Mouse (Mus musculus) intestine, embryonic 14.5 days (tissue): ENCODE data around the gene Glt1d1. TPM values are rescaled to one million over a fixed set of nuclear protein-coding genes. Genes with fewer than 3 reads are reported as not detected.
A peak's percentile ranks its signal among the peaks of the same experiment; 100 is the strongest.

Source experiments
- ATAC-seq: fragments of 200-750 bp; cut with Nextera tagmentation; replicated peaks from 2 replicates; pipeline ENCODE4 v1.8.0; 2017; ENCODE audit warnings: low read depth, moderate number of reproducible peaks, moderate TSS enrichment, moderate library complexity; ENCODE audit not compliant: low FRiP score, low TSS enrichment
- DNase-seq: peaks from one replicate; pipeline ENCODE4 v3.0.0-alpha.2; 2018; ENCODE audit warnings: low spot score
- H3K27ac ChIP-seq: fragments of 300-500 bp; sonication (generic); 2 replicates; pipeline ENCODE4 v1.5.1; 2014; ENCODE audit warnings: low read depth, mild to moderate bottlenecking, control low read depth
- H3K27me3 ChIP-seq: fragments of 300-500 bp; sonication (generic); replicated peaks from 2 replicates; pipeline ENCODE4 v1.6.1; 2014; ENCODE audit warnings: low read length, control low read depth; ENCODE audit not compliant: control insufficient read depth, insufficient read depth
- H3K36me3 ChIP-seq: fragments of 300-500 bp; sonication (generic); 2 replicates; pipeline ENCODE4 v1.6.1; 2014; ENCODE audit warnings: low read length, control low read depth; ENCODE audit not compliant: control insufficient read depth, insufficient read depth
- H3K4me1 ChIP-seq: fragments of 300-500 bp; sonication (generic); replicated peaks from 2 replicates; pipeline ENCODE4 v1.6.1; 2014; ENCODE audit warnings: low read length, control low read depth, mixed read lengths; ENCODE audit not compliant: control insufficient read depth, insufficient read depth
- H3K4me2 ChIP-seq: fragments of 300-500 bp; sonication (generic); 2 replicates; pipeline ENCODE4 v1.6.1; 2014; ENCODE audit warnings: low read length
- H3K4me3 ChIP-seq: fragments of 300-500 bp; sonication (generic); 2 replicates; pipeline ENCODE4 v1.5.1; 2014; ENCODE audit warnings: low read depth, low read length, control low read depth, mixed read lengths
- H3K9ac ChIP-seq: fragments of 300-500 bp; sonication (generic); 2 replicates; pipeline ENCODE4 v1.6.1; 2014; ENCODE audit warnings: mild to moderate bottlenecking, low read length
- H3K9me3 ChIP-seq: fragments of 300-500 bp; sonication (generic); 2 replicates; pipeline ENCODE4 v1.6.1; 2016; ENCODE audit warnings: low read length, control low read depth; ENCODE audit not compliant: control insufficient read depth
- WGBS: fragments of 180-500 bp; shearing (Covaris S2); extraction: QIAGEN DNeasy Blood & Tissue Kit; methylation state at CpG from one replicate; pipeline ENCODE4 v1.1.7; 2014; 5-methylcytosine and 5-hydroxymethylcytosine counted together
- polyA plus RNA-seq: library from polyadenylated mRNA; unstranded; fragments of >200 nt; fragmentation: Nextera tagmentation; extraction: Ambion mirVana; gene quantifications from 2 replicates; pipeline ENCODE4 v1.2.1, GENCODE M21; 2014

Glt1d1 gene
- polyA plus RNA-seq, 1 experiment from 2014 or later: 0.49 TPM

DNA sequence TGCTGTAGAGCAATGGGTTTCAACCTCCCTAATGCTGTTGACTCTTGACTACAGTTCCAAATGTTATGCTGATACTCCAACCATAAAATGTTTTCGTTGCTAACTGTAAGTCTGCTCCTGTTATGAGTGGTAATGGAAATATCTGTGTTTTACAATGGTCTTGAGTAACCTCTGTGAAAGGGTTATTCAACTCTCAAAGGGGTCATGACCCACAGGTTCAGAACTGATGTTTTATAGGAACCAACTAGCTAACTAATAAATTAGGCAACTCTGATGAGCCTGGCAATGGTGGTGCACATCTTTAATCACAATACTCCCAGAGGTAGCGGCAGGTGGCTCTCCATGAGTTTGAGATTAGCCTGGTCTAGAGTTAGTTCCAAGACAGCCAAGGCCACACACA, 6.1 kb downstream of the Glt1d1 start:
- H3K4me2 ChIP-seq: no peak overlapping the region
- no peaks in the 10 kb centered on the region for H3K4me1 ChIP-seq
- H3K9ac ChIP-seq: no peak overlapping the region
- ATAC-seq (no peak), DNase-seq (no peak)
- no peak overlapping the region for H3K27ac ChIP-seq
- H3K9me3 ChIP-seq: 0 out of 2 replicates have a peak, but pooled peaks cover 4% of the 10 kb centered on the region
- H3K27me3 ChIP-seq: peaks cover 4% of the 10 kb centered on the region; the same call in 1 of the 2 replicates
- WGBS: 88% methylated on average over 2 of the region's 2 CpGs
- H3K36me3 ChIP-seq: no peaks in the 10 kb centered on the region
- H3K4me3 ChIP-seq: no peak overlapping the region

DNA sequence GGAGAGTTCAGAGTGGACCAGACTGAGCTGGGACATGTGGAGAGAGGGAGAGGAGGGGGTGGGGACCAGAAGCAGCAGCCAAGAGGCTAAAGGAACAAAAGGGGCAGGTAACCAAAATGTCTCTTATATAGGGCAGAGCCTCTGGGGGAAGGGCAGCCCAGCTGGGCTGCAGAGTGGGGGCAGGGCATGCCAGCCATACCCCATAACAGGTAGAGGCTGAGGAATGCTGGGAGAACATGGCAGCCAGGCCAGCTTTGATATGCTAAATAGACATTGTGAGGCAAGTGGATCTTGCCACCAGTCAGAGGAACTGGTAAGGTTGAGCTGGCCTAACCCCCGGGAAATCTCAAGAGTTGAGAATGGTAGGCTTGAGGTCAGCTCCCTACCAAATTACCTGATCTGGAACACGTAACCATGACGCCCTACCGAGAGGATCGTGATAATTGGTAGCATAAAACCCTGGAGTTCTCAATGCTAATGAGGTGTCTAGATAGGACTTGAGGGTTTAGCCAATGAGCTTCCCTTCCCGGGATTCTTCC, 7.1 kb downstream of the Glt1d1 start:
- Histone ChIP-seq H3K9ac (no peak overlapping the region), H3K27ac (no peak overlapping the region), H3K27me3 (no peaks in the 10 kb centered on the region), H3K4me3 (no peak overlapping the region), H3K4me1 (no peaks in the 10 kb centered on the region), H3K4me2 (no peak overlapping the region), H3K36me3 (no peaks in the 10 kb centered on the region), H3K9me3 (0 out of 2 replicates have a peak, but pooled peaks cover 4% of the 10 kb centered on the region)
- WGBS: 84% methylated on average over 6 of the region's 6 CpGs
- DNase-seq (no peak), ATAC-seq (no peak)

DNA sequence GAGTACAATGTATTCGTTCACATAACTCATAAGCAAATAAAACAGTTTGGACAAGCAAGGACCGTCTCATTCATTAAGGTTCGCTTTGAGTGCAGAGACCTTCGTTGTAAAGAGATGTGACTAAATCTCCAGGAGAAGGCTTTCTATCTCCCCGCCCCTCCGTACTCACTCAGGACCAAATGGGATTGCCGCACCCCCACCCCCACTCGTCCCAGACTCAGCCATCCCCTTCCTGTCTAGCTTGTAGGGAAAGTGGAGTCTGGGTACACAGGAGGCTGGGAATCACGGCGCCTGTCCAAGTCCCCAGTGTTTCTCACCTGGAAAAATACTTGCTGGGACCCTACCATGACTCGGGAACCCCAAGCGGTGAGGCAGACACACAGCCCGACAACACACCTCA, 7.6 kb downstream of the Glt1d1 start:
- no peaks in the 10 kb centered on the region for H3K27me3 ChIP-seq
- no peak overlapping the region for H3K4me2 ChIP-seq
- DNase-seq: no peak
- 89% methylated on average over 13 of the region's 13 CpGs for WGBS
- H3K9me3 ChIP-seq: 0 out of 2 replicates have a peak, but pooled peaks cover 4% of the 10 kb centered on the region
- no peak overlapping the region for H3K27ac ChIP-seq
- no peak overlapping the region for H3K9ac ChIP-seq
- no peak overlapping the region for H3K4me3 ChIP-seq
- H3K4me1 ChIP-seq: no peaks in the 10 kb centered on the region
- H3K36me3 ChIP-seq: no peaks in the 10 kb centered on the region
- ATAC-seq: no peak

DNA sequence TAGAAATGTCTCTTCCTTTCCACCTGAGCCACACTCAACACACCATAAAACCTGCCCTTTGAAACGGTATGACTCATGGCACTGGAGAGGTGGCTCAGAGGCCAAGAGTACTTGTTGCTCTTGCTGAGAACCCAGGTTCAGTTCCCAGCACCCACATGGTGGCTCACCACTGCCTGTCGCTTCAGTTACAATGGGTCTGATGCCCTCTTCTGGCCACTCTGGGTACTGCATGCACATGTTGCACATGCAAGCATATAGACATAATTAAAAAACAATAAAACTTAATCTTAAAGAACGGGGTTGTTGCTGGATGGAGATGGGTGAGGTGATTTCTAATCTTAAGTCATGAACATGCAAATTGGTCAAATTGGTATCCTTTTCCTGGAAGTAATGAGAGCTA, 8.3 kb downstream of the Glt1d1 start:
- H3K27ac ChIP-seq: no peak overlapping the region
- H3K4me1 ChIP-seq: no peaks in the 10 kb centered on the region
- WGBS: 91% methylated on average over 3 of the region's 3 CpGs
- 0 out of 2 replicates have a peak, but pooled peaks cover 4% of the 10 kb centered on the region for H3K9me3 ChIP-seq
- H3K36me3 ChIP-seq: no peaks in the 10 kb centered on the region
- no peaks in the 10 kb centered on the region for H3K27me3 ChIP-seq
- no peak overlapping the region for H3K4me2 ChIP-seq
- DNase-seq (no peak), ATAC-seq (no peak)
- H3K9ac ChIP-seq: no peak overlapping the region
- H3K4me3 ChIP-seq: no peak overlapping the region

DNA sequence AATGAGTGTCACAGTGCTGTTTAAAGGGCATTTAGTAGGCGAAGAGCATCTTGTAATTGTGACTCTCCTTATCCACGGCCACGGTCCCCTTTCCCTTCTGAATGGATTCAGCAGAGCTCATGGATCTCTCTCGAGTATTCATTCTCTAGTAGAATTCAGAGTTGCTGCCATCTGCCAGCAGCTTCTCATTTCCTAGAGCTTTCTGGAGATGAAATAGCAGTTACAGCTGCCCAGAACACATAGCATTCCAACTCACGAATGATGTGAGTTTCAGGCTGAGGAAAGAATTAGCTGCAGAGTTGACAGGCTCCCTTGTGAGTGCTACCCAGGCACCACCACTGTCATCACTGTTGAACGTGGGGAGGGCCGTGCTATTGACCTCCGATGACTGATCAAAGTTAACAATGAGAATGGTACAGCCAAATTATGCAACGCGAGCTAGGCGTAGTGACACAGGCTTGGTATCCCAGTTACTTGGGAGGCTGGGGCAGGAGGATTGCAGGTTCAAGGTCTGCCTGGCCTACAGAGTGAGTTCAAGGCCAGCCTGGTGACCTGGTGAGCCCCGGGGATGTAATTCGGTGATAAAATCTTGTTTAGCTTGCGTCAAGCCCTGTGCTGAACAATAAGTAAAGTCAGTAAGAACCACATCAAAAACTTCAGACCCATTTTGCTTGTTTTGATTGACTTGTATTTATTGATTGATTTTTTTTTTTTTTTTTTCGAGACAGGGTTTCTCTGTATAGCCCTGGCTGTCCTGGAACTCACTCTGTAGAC, 9.3 kb downstream of the Glt1d1 start:
- no peaks in the 10 kb centered on the region for H3K27me3 ChIP-seq
- H3K4me3 ChIP-seq: no peak overlapping the region
- H3K36me3 ChIP-seq: no peaks in the 10 kb centered on the region
- H3K4me1 ChIP-seq: no peaks in the 10 kb centered on the region
- 0 out of 2 replicates have a peak, but pooled peaks cover 4% of the 10 kb centered on the region for H3K9me3 ChIP-seq
- H3K9ac ChIP-seq: no peak overlapping the region
- H3K4me2 ChIP-seq: no peak overlapping the region
- WGBS: 91% methylated on average over 15 of the region's 15 CpGs
- no peak for ATAC-seq
- no peak for DNase-seq
- H3K27ac ChIP-seq: no peak overlapping the region

DNA sequence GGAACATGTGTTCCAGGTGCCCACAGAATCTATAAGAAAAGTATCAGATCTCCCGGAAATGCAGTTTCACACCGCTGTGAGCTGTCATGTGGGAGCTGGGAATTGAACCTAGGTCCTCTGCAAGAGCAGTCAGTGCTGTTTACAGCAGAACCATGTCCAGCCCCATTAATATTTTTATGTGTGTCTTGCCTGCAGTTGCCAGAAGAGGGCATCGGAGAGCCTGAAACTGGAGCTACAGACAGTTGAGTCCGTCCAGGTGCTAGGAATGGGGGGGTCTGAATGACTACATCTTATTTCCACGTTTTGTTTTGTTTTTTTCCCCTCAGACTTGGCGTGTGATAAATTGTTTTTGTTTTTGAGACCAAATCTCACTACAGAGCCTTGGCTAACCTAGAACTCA, 16.0 kb downstream of the Glt1d1 start:
- H3K9me3 ChIP-seq: no peaks in the 10 kb centered on the region
- H3K27ac ChIP-seq: no peak overlapping the region
- no peaks in the 10 kb centered on the region for H3K4me1 ChIP-seq
- H3K27me3 ChIP-seq: no peaks in the 10 kb centered on the region
- no peak overlapping the region for H3K4me3 ChIP-seq
- no peaks in the 10 kb centered on the region for H3K36me3 ChIP-seq
- no peak overlapping the region for H3K4me2 ChIP-seq
- WGBS: 74% methylated on average over 6 of the region's 6 CpGs
- no peak for ATAC-seq
- DNase-seq: peak; percentile 50
- H3K9ac ChIP-seq: no peak overlapping the region

DNA sequence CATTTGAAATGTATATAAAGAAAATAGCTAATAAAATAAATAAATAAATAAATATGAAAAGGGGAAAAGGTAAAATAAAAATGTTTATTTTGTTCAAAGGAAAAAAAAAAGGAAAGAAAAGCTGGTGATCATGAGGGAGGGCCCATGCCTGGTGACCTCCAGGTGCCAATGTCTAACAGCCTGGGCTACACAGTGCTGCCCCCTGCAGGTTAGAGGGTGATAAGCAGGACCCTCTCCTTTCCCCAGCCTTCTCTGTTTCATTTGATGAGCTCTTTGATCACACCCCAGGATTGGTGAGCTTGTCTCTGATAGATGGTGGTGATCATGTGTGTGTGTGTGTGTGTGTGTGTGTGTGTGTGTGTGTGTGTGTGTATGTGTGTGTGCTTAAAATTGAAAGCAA, 17.0 kb downstream of the Glt1d1 start:
- H3K27me3 ChIP-seq: no peaks in the 10 kb centered on the region
- ATAC-seq (no peak), DNase-seq (no peak)
- H3K4me1 ChIP-seq: no peaks in the 10 kb centered on the region
- no peak overlapping the region for H3K4me3 ChIP-seq
- H3K9ac ChIP-seq: no peak overlapping the region
- no peaks in the 10 kb centered on the region for H3K36me3 ChIP-seq
- no peak overlapping the region for H3K4me2 ChIP-seq
- H3K9me3 ChIP-seq: no peaks in the 10 kb centered on the region
- H3K27ac ChIP-seq: no peak overlapping the region

DNA sequence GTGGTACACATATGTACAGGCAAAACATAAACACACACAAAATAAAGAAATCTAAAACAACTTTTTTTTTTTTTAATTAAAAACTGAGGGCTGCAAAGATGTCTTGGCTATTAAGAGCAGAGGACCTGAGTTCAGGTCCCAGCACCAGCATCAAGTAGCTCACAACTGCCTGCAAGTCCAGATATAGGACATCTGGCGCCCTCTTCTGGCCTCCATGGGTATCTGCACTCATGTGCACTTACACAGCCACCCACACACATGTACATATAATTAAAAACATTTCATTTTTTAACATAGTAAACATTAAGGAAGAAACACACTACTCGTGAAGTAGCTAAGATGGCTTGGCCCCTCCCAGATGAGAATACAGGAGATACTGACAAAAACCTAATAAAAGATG, 26.2 kb downstream of the Glt1d1 start:
- DNase-seq (no peak), ATAC-seq (no peak)
- no peak overlapping the region for H3K4me3 ChIP-seq
- no peaks in the 10 kb centered on the region for H3K36me3 ChIP-seq
- no peaks in the 10 kb centered on the region for H3K27me3 ChIP-seq
- no peak overlapping the region for H3K9ac ChIP-seq
- H3K9me3 ChIP-seq: no peaks in the 10 kb centered on the region
- H3K4me1 ChIP-seq: no peaks in the 10 kb centered on the region
- H3K27ac ChIP-seq: no peak overlapping the region
- 84% methylated on average over 2 of the region's 2 CpGs for WGBS
- no peak overlapping the region for H3K4me2 ChIP-seq

DNA sequence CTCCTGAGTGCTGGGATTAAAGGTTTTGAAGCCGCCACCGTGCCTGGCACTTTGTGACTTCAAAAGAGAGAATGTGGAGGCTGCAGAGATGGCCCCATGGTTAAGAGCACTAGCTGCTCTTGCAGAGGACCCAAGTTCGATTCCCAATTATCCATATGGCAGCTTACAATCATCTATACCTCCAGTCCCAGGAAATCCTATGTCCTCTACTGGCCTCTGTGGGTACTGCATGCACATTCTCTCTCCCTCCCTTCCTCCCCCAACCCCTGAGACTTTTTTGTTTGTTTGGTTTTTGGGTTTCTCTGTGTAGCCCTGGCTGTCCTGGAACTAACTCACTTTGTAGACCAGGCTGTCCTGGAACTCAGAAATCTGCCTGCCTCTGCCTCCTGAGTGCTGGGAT, 27.2 kb downstream of the Glt1d1 start:
- Histone ChIP-seq H3K4me2 (no peak overlapping the region), H3K4me1 (no peaks in the 10 kb centered on the region), H3K9me3 (no peaks in the 10 kb centered on the region), H3K27me3 (no peaks in the 10 kb centered on the region), H3K4me3 (no peak overlapping the region), H3K27ac (no peak overlapping the region), H3K9ac (no peak overlapping the region), H3K36me3 (no peaks in the 10 kb centered on the region)
- ATAC-seq (no peak), DNase-seq (no peak)
- 88% methylated on average over 3 of the region's 3 CpGs for WGBS
